Mouse (Mus musculus): ENCODE results near the gene Aoc3. TPM values are rescaled to one million over a fixed set of nuclear protein-coding genes. Genes with fewer than 3 reads are reported as not detected.
"Not testable (repeated sequence)": the region's sequence is repeated elsewhere in the genome, so short reads cannot be mapped to it uniquely, and the experiment has no call there.

Aoc3 gene
- total and polyA plus RNA-seq, 2 experiments = 0.16 to 0.18 TPM

GRCm38 (mm10) chr11:101316501-101316917 lies 13.9 kb upstream of the Aoc3 start:
- Histone ChIP-seq H3K27ac (replicated peaks; ENCODE audit: insufficient read depth, low read depth, low read length) (peak overlapping the region; percentile 26), H3K4me1 (ENCODE audit: control insufficient read depth, insufficient read depth, low read length) (0 out of 2 replicates have a peak, but pooled peaks cover 1% of the 10 kb centered on the region), H3K4me3 (ENCODE audit: insufficient read depth, low read depth, low read length) (peak overlapping the region; percentile 84), H3K79me2 (ENCODE audit: control insufficient read depth, insufficient read depth, low read length) (peaks cover 10% of the 10 kb centered on the region), H3K27me3 (ENCODE audit: control insufficient read depth, insufficient read depth, low read length) (no peaks in the 10 kb centered on the region), H3K36me3 (ENCODE audit: control insufficient read depth, insufficient read depth, low read length) (peaks cover 29% of the 10 kb centered on the region), H3K9ac (ENCODE audit: low read depth, low read length) (peak overlapping the region; percentile 83)
- WGBS = under 1% methylated on average over 17 of the region's 17 CpGs
- peak; percentile 10 for DNase-seq (ENCODE audit: extremely low read depth, low read depth, low spot score)
- no peak for TF ChIP-seq POLR2A (IDR thresholded peaks at IDR 0.05; ENCODE audit: extremely low read depth, insufficient read depth, low read length)
- TF ChIP-seq CTCF (IDR thresholded peaks at IDR 0.05; ENCODE audit: low read depth, low read length) = no peak

- H3K9ac ChIP-seq (ENCODE audit: low read depth, low read length) = no peak overlapping the region
- H3K4me3 ChIP-seq (ENCODE audit: insufficient read depth, low read depth, low read length) = no peak overlapping the region
- H3K27ac ChIP-seq (replicated peaks; ENCODE audit: insufficient read depth, low read depth, low read length) = no peak overlapping the region
- peak; percentile 99 for TF ChIP-seq CTCF (IDR thresholded peaks at IDR 0.05; ENCODE audit: low read depth, low read length)
- TF ChIP-seq POLR2A (IDR thresholded peaks at IDR 0.05; ENCODE audit: extremely low read depth, insufficient read depth, low read length) = no peak
- no peaks in the 10 kb centered on the region for H3K79me2 ChIP-seq (ENCODE audit: control insufficient read depth, insufficient read depth, low read length)
- H3K4me1 ChIP-seq (ENCODE audit: control insufficient read depth, insufficient read depth, low read length) = peaks cover 2% of the 10 kb centered on the region; the same call in 1 of the 2 replicates
- DNase-seq (ENCODE audit: extremely low read depth, low read depth, low spot score) = peak; percentile 61
- H3K27me3 ChIP-seq (ENCODE audit: control insufficient read depth, insufficient read depth, low read length) = no peaks in the 10 kb centered on the region
- 10% methylated on average over 4 of the region's 4 CpGs for WGBS
- peaks cover 37% of the 10 kb centered on the region for H3K36me3 ChIP-seq (ENCODE audit: control insufficient read depth, insufficient read depth, low read length)
These were observed 6.8 kb upstream of the Aoc3 start for GRCm38 (mm10) chr11:101323609-101324008.

- Histone ChIP-seq H3K27me3 (ENCODE audit: control insufficient read depth, insufficient read depth, low read length) (no peaks in the 10 kb centered on the region), H3K27ac (replicated peaks; ENCODE audit: insufficient read depth, low read depth, low read length) (no peak within 1 kb of the TSS), H3K4me1 (ENCODE audit: control insufficient read depth, insufficient read depth, low read length) (peaks cover 2% of the 10 kb centered on the region; the same call in 1 of the 2 replicates), H3K36me3 (ENCODE audit: control insufficient read depth, insufficient read depth, low read length) (peaks cover 27% of the 10 kb centered on the region), H3K4me3 (ENCODE audit: insufficient read depth, low read depth, low read length) (no peak within 1 kb of the TSS), H3K79me2 (ENCODE audit: control insufficient read depth, insufficient read depth, low read length) (no peaks in the 10 kb centered on the region), H3K9ac (ENCODE audit: low read depth, low read length) (no peak within 1 kb of the TSS)
- no peak for DNase-seq (ENCODE audit: extremely low read depth, low read depth, low spot score)
- no peak for TF ChIP-seq CTCF (IDR thresholded peaks at IDR 0.05; ENCODE audit: low read depth, low read length)
- no peak for TF ChIP-seq POLR2A (IDR thresholded peaks at IDR 0.05; ENCODE audit: extremely low read depth, insufficient read depth, low read length)
- WGBS = 84% methylated on average over 5 of the region's 5 CpGs
These were observed 5.6 kb upstream of the Aoc3 start, which contains the start of gene Aoc2 for GRCm38 (mm10) chr11:101324763-101325162. Gene Aoc2, plus strand, starts transcription at chr11:101325063.

GRCm38 (mm10) chr11:101325201-101325600 lies 5.2 kb upstream of the Aoc3 start:
- H3K36me3 ChIP-seq (ENCODE audit: control insufficient read depth, insufficient read depth, low read length) = peaks cover 22% of the 10 kb centered on the region
- 94% methylated on average over 11 of the region's 11 CpGs for WGBS
- not testable (repeated sequence) for H3K4me1 ChIP-seq (ENCODE audit: control insufficient read depth, insufficient read depth, low read length); H3K9ac ChIP-seq (ENCODE audit: low read depth, low read length); H3K4me3 ChIP-seq (ENCODE audit: insufficient read depth, low read depth, low read length); H3K27me3 ChIP-seq (ENCODE audit: control insufficient read depth, insufficient read depth, low read length); H3K79me2 ChIP-seq (ENCODE audit: control insufficient read depth, insufficient read depth, low read length); DNase-seq (ENCODE audit: extremely low read depth, low read depth, low spot score); H3K27ac ChIP-seq (replicated peaks; ENCODE audit: insufficient read depth, low read depth, low read length)

GRCm38 (mm10) chr11:101326147-101326546 lies 4.3 kb upstream of the Aoc3 start:
- 92% methylated on average over 11 of the region's 11 CpGs for WGBS
- DNase-seq (ENCODE audit: extremely low read depth, low read depth, low spot score) = no peak
- Histone ChIP-seq H3K79me2 (ENCODE audit: control insufficient read depth, insufficient read depth, low read length) (no peaks in the 10 kb centered on the region), H3K4me1 (ENCODE audit: control insufficient read depth, insufficient read depth, low read length) (peaks cover 2% of the 10 kb centered on the region; the same call in 1 of the 2 replicates), H3K4me3 (ENCODE audit: insufficient read depth, low read depth, low read length) (no peak overlapping the region), H3K9ac (ENCODE audit: low read depth, low read length) (no peak overlapping the region), H3K27me3 (ENCODE audit: control insufficient read depth, insufficient read depth, low read length) (no peaks in the 10 kb centered on the region), H3K27ac (replicated peaks; ENCODE audit: insufficient read depth, low read depth, low read length) (no peak overlapping the region), H3K36me3 (ENCODE audit: control insufficient read depth, insufficient read depth, low read length) (peaks cover 13% of the 10 kb centered on the region)
- TF ChIP-seq CTCF (IDR thresholded peaks at IDR 0.05; ENCODE audit: low read depth, low read length) (no peak), POLR2A (IDR thresholded peaks at IDR 0.05; ENCODE audit: extremely low read depth, insufficient read depth, low read length) (no peak)

GRCm38 (mm10) chr11:101327311-101327710 lies 3.1 kb upstream of the Aoc3 start:
- 19% methylated on average over 3 of the region's 3 CpGs for WGBS
- H3K4me1 ChIP-seq (ENCODE audit: control insufficient read depth, insufficient read depth, low read length) = peaks cover 2% of the 10 kb centered on the region; the same call in 1 of the 2 replicates
- H3K27me3 ChIP-seq (ENCODE audit: control insufficient read depth, insufficient read depth, low read length) = no peaks in the 10 kb centered on the region
- H3K27ac ChIP-seq (replicated peaks; ENCODE audit: insufficient read depth, low read depth, low read length) = no peak overlapping the region
- DNase-seq (ENCODE audit: extremely low read depth, low read depth, low spot score) = peak; percentile 63
- H3K4me3 ChIP-seq (ENCODE audit: insufficient read depth, low read depth, low read length) = no peak overlapping the region
- H3K36me3 ChIP-seq (ENCODE audit: control insufficient read depth, insufficient read depth, low read length) = peaks cover 3% of the 10 kb centered on the region
- H3K9ac ChIP-seq (ENCODE audit: low read depth, low read length) = no peak overlapping the region
- TF ChIP-seq POLR2A (IDR thresholded peaks at IDR 0.05; ENCODE audit: extremely low read depth, insufficient read depth, low read length) (no peak), CTCF (IDR thresholded peaks at IDR 0.05; ENCODE audit: low read depth, low read length) (no peak)
- H3K79me2 ChIP-seq (ENCODE audit: control insufficient read depth, insufficient read depth, low read length) = no peaks in the 10 kb centered on the region
